Mouse (Mus musculus): ENCODE results near the gene Gm20517. TPM values are rescaled to one million over a fixed set of nuclear protein-coding genes. Genes with fewer than 3 reads are reported as not detected.
"Not testable (repeated sequence)": the region's sequence is repeated elsewhere in the genome, so short reads cannot be mapped to it uniquely, and the experiment has no call there.

Gene Gm20517
- polyA plus RNA-seq, 1 experiment from 2014 or later = 1.8 TPM

GRCm38 (mm10) chr17:47625088-47625487 is 13.7 kb downstream of the Gm20517 start:
- DNase-seq (ENCODE audit: low spot score) = no peak

- no peak for DNase-seq (ENCODE audit: low spot score)
Measured at GRCm38 (mm10) chr17:47626031-47626430, 14.6 kb downstream of the Gm20517 start.

- no peak for DNase-seq (ENCODE audit: low spot score)
Measured at GRCm38 (mm10) chr17:47627791-47628190, 16.4 kb downstream of the Gm20517 start.

- DNase-seq (ENCODE audit: low spot score) = peak; percentile 95
Measured at GRCm38 (mm10) chr17:47628851-47629676, 17.7 kb downstream of the Gm20517 start.

GRCm38 (mm10) chr17:47629717-47630677 is 18.6 kb downstream of the Gm20517 start:
- peak; percentile 78 for DNase-seq (ENCODE audit: low spot score)

GRCm38 (mm10) chr17:47630678-47631065 is 19.3 kb downstream of the Gm20517 start, which contains the start of gene Usp49:
Gene Usp49, plus strand, starts transcription at chr17:47630690.
- DNase-seq (ENCODE audit: low spot score) = no peak

GRCm38 (mm10) chr17:47632181-47632840 is 20.9 kb downstream of the Gm20517 start:
- no peak for DNase-seq (ENCODE audit: low spot score)

GRCm38 (mm10) chr17:47633999-47634770 is 22.8 kb downstream of the Gm20517 start:
- no peak for DNase-seq (ENCODE audit: low spot score)

- DNase-seq (ENCODE audit: low spot score) = peak; percentile 32
Measured at GRCm38 (mm10) chr17:47642992-47643391, 31.6 kb downstream of the Gm20517 start.

- peak; percentile 73 for DNase-seq (ENCODE audit: low spot score)
Measured at GRCm38 (mm10) chr17:47646683-47647082, 35.3 kb downstream of the Gm20517 start.

GRCm38 (mm10) chr17:47648966-47649365 is 37.6 kb downstream of the Gm20517 start:
- no peak for DNase-seq (ENCODE audit: low spot score)

GRCm38 (mm10) chr17:47651953-47652352 is 40.6 kb downstream of the Gm20517 start:
- no peak for DNase-seq (ENCODE audit: low spot score)

- DNase-seq (ENCODE audit: low spot score) = not testable (repeated sequence)
Measured at GRCm38 (mm10) chr17:47654346-47654745, 43.0 kb downstream of the Gm20517 start.

- no peak for DNase-seq (ENCODE audit: low spot score)
Measured at GRCm38 (mm10) chr17:47655697-47656096, 44.3 kb downstream of the Gm20517 start.

- no peak for DNase-seq (ENCODE audit: low spot score)
Measured at GRCm38 (mm10) chr17:47657901-47658300, 46.5 kb downstream of the Gm20517 start.

- DNase-seq (ENCODE audit: low spot score) = no peak
Measured at GRCm38 (mm10) chr17:47658741-47659243, 47.4 kb downstream of the Gm20517 start.

GRCm38 (mm10) chr17:47663009-47663713 is 51.8 kb downstream of the Gm20517 start:
- no peak for DNase-seq (ENCODE audit: low spot score)

- DNase-seq (ENCODE audit: low spot score) = no peak
Measured at GRCm38 (mm10) chr17:47664474-47664873, 53.1 kb downstream of the Gm20517 start.

GRCm38 (mm10) chr17:47669166-47669565 is 57.8 kb downstream of the Gm20517 start:
- DNase-seq (ENCODE audit: low spot score) = no peak

GRCm38 (mm10) chr17:47671988-47672310 is 60.6 kb downstream of the Gm20517 start:
- no peak for DNase-seq (ENCODE audit: low spot score)

Data from thymus, postnatal 0 days (tissue).